Mouse (Mus musculus): ENCODE data around the gene Tmem175.

GRCm38 (mm10) chr5:108670785-108671184 lies 41.2 kb downstream of the Tmem175 start:
- TF ChIP-seq CTCF (IDR thresholded peaks at IDR 0.05; ENCODE audit: low read depth) = peak; percentile 84
- TF ChIP-seq EP300 (IDR thresholded peaks at IDR 0.05; ENCODE audit: low read depth) = no peak
